Mouse (Mus musculus) forebrain, embryonic 14.5 days (tissue): Measurements from ENCODE around the gene Simc1. TPM values are rescaled to one million over a fixed set of nuclear protein-coding genes. Genes with fewer than 3 reads are reported as not detected.

Experiments used
- microRNA-seq: library from miRNA; unstranded; fragments of <30 nt; microRNA quantifications from one replicate; pipeline ENCODE4, GENCODE M21; 2016
- polyA plus RNA-seq: library from polyadenylated mRNA; unstranded; fragments of >200 nt; fragmentation: Nextera tagmentation; extraction: Ambion mirVana; gene quantifications from 2 replicates; pipeline ENCODE4 v1.2.1, GENCODE M21; 2014

Simc1 gene
- polyA plus RNA-seq, 1 experiment from 2014 or later = 23.0 TPM

Small RNA genes within 50 kb of the gene (microRNA-seq; reads per million reads assigned to microRNA genes)
- gene Gm24195 = not detected

Other genes starting within 250 kb of the Simc1 start
- gene Cplx2, start 132.4 kb upstream of the Simc1 start, polyA plus RNA-seq = 23.4 and 25.7 TPM in 2 replicates
- gene Thoc3, start 34.9 kb upstream of the Simc1 start, polyA plus RNA-seq = 114 and 117 TPM in 2 replicates
- 259 and 289 TPM in 2 replicates for gene 4833439L19Rik, start 61.7 kb downstream of the Simc1 start, polyA plus RNA-seq
- gene Arl10, start 71.2 kb downstream of the Simc1 start, polyA plus RNA-seq = 57.4 and 72.5 TPM in 2 replicates
- 31.4 and 38.8 TPM in 2 replicates for gene Nop16, start 86.3 kb downstream of the Simc1 start, polyA plus RNA-seq
- gene Higd2a, start 86.4 kb downstream of the Simc1 start, polyA plus RNA-seq = 213 and 245 TPM in 2 replicates
- 84.4 and 107 TPM in 2 replicates for gene Cltb, start 107.6 kb downstream of the Simc1 start, polyA plus RNA-seq
- 90.3 and 93.9 TPM in 2 replicates for gene Faf2, start 118.0 kb downstream of the Simc1 start, polyA plus RNA-seq
- 73.5 and 86.4 TPM in 2 replicates for gene Rnf44, start 190.1 kb downstream of the Simc1 start, polyA plus RNA-seq
- gene Cdhr2, start 197.7 kb downstream of the Simc1 start, polyA plus RNA-seq = 0.05 and 0.14 TPM in 2 replicates
- 16.8 and 17.4 TPM in 2 replicates for gene Gprin1, start 246.1 kb downstream of the Simc1 start, polyA plus RNA-seq